Mouse (Mus musculus) gonadal fat pad, adult 2 months (tissue): ENCODE data around the gene Sco2. TPM values are rescaled to one million over a fixed set of nuclear protein-coding genes. Genes with fewer than 3 reads are reported as not detected.

ENCODE experiments used
- DNase-seq: peaks from one replicate; pipeline ENCODE4 v3.0.0-alpha.2; 2012; ENCODE audit warnings: low read depth
- polyA plus RNA-seq: library from polyadenylated mRNA; depleted of rRNA; stranded (reverse); fragments of >200 nt; gene quantifications from 2 replicates; pipeline ENCODE4 v1.2.3, GENCODE M21; 2012

The Sco2 gene
- polyA plus RNA-seq, 1 experiment = 29.8 TPM

- peak; percentile 28 for DNase-seq
These were observed 452 bp downstream of the Sco2 start for GRCm38 (mm10) chr15:89373027-89373761.

GRCm38 (mm10) chr15:89372536-89372935, 1.1 kb downstream of the Sco2 start:
- DNase-seq = no peak

GRCm38 (mm10) chr15:89372068-89372467, 1.6 kb downstream of the Sco2 start:
- DNase-seq = no peak

DNA sequence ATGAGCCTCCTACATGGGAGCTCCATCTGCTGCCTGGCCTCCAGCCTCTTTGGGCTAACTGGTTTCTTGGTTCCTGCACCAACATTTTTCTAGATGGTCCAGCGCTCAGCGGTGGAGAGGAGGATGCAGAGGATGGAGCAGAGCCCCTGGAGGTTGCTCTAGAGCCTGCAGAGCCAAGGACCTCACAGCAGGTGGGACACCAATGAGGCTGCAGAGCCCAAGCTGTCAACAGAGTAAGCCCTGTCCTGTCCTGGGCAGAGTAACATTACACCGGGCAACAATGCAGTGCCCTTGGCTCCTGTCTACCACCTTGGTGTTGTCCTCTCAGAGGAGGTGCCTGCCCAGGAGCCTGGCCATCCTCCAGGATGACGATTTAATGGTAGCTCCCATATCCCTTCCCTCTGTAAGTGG, 8.5 kb downstream of the Sco2 start:
- DNase-seq = no peak

DNA sequence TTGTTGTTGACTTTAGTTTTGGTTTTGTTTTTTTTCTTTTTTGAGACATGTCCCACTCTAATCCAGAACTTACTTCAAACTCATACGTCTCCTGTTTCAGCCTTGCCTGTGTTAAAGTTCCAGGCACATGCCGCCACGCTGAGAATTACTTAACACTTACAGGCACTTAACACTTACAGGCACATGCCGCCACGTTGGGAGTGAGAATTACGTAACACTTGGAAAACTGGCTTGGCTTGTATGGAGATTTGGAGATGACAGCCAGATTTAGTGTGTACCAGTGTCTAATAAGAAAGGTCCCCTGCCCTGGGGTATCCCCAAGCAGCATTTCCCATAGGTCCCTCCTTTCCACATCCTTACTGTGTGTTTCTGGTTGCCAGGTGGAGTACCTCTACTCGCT, 10.6 kb downstream of the Sco2 start:
- DNase-seq = peak; percentile 92

GRCm38 (mm10) chr15:89358784-89359183, 14.9 kb downstream of the Sco2 start:
- DNase-seq = no peak

- DNase-seq = peak; percentile 38
These were observed 17.3 kb downstream of the Sco2 start for GRCm38 (mm10) chr15:89356372-89356771.

- peak; percentile 47 for DNase-seq
These were observed 18.1 kb downstream of the Sco2 start, which contains the start of the genes Lmf2 and Ncaph2 for GRCm38 (mm10) chr15:89355241-89356187. Gene Lmf2 (minus strand): TSS chr15:89355659. Gene Ncaph2 (plus strand): TSS chr15:89355719.

DNA sequence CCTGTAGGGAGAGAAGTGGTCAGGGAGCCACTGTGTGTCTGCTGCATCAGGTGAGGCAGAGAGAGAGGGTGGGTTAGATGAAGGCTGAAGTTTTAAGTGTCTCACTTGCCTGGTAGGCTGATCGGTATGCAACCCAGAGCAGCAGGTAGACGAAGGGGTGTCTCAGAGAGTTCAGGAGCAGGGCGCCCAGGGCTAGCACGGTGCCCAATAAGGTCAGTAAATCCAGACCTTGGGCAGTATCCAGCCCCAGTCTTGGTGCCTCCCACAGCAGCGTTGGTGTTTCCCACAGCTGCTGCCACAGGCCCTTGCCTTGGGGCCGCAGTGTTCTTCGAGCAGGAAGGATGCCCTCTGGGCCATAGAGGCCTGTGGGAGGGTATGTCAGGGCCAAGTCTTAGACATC, 19.2 kb downstream of the Sco2 start:
- no peak for DNase-seq

DNA sequence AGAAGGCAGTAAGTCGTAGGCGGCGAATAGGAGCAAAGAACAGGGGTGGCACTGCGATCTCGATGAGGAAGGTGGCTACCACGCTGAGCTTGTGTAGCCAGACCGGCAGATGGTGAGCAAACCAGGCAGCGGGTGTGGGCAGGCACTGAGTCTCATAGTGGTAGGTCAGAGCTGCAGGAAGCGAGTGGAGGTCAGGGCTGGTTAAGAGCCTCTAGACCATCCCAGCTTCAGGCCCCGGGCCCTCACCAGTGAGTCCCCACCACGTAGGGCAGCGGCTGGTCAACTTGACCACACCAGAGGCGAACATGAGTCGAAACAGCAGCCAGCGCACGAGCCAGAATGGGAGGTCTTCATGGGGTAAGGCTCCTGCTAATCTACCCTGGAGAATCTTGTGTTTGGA, 19.8 kb downstream of the Sco2 start:
- no peak for DNase-seq

GRCm38 (mm10) chr15:89352795-89353194, 20.9 kb downstream of the Sco2 start:
- DNase-seq = no peak

DNA sequence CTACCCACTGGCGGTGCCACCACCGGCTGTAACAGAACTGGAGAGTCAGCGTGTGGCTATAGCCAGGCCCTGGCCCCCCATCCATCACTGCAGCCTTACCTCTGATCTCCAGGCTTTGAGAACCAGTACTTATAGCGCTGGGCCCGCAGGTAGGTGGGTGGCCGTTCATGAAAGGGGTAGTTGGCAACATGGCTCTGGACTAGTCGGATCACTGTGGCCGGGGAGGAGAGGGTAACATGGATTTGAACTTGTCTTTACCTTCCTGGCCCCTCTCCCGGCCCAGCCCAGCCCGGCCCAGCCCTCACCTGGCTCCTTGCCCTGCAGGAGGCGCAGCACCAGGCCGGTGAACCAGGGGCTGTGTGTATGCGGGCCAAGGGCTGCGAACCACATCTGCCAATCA, 21.6 kb downstream of the Sco2 start:
- no peak for DNase-seq

DNA sequence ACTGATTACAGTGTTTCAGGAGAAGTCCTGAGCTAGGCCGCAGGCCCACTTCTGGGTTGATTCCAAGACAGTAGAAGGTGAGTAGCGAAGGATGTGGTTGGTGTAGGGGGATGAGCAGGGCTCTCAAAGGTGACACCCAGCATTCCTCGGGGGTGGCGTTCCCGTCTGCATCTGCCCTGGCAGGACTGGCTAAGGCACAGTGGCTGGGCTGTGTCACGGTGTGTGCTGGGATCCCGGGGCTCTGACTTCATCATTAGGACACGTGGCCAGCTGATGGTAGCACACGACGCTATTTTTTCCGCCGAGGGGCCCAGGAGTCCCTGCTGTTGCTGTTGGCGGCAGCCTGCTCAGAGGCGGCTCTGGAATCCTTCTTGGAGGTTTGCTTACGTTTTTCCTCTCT, 22.3 kb downstream of the Sco2 start:
- DNase-seq = no peak

DNA sequence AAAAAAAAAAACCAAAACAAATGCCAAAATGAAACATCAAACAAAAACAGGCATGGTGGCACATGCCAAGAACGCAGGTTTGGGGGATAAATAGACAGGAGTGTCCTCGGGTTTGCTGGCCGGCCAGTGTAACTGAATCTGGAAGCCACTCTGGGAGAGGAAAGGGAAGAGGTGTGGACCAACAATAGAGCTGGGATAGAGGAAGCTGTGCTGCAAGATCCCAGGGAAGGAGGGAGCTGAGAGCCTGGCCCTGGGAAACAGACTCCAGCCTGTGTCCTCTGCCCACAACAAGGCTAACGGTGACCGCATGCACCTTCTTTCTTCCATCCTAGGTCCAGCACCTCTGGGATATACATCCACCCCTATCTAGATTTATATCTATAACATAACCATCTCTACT, 23.2 kb downstream of the Sco2 start:
- DNase-seq = no peak

DNA sequence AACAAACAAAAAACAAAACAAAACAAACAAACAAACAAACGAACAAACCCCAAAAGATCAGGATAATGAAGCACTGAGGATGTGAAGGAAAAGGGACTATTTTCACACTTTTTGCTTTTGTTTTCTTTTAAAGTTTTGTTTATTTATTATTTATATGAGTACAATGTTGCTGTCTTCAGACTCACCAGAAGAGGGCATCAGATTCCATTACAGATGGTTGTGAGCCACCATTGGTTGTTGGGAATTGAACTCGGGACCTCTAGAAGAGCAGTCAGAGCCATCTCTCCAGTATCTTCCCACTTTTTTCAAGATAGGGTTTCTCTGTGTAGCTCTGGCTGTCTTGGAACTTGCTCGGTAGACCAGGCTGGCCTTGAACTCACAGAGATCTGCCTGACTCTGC, 30.3 kb downstream of the Sco2 start:
- no peak for DNase-seq

DNA sequence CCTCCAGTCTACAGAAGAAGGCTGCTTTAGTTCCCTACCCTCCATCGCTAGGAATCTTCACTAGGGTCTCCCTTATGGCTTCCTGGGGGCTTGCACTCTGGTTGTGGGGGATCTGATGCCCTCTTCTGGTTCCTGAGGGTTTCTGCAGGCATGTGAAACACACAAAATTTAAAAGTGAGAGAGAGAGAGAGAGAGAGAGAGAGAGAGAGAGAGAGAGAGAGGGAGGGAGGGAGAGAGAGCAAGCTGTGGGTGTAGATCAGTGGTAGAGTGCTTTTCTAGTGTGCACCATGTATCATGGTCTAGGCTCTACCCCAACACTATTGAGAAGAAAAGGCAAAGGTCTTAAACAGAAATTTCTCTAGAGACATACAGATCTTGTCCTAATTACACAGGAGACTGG, 32.0 kb downstream of the Sco2 start:
- DNase-seq = no peak

DNA sequence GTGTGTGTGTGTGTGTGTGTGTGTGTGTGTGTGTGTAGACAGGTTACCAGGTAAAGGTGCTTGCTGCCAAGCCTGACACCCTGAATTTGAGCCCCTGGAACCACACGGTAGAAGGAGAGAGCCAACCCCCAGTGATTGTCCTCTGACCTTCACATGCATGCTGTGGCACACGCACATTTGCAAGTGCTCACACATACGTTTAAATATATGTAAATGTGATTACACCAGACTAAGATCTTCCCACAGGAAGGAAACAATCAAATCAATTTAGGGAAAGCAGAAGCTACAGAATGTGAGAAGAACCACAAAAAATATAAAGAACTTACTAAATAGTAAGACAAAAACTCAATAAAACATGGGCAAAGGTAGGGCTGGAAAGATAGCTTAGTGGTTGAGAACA, 33.5 kb downstream of the Sco2 start:
- no peak for DNase-seq

DNA sequence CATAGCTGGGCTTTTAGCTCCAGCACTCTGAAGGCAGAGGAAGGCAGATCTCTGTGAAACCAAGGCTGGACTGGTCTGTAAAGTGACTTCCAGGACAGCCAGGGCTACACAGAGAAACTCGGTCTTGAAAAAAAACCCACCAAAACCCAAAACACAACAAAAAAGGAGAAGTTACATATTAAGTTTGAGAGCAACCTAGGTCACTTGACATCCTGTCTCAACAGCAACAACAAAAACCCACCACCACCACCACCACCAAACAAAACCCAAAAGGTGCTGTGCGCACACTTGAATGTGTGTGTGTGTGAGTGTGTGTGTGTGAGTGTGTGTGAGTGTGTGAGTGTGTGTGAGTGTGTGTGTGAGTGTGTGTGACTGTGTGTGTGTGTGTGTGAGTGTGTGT, 34.0 kb downstream of the Sco2 start:
- DNase-seq = no peak

DNA sequence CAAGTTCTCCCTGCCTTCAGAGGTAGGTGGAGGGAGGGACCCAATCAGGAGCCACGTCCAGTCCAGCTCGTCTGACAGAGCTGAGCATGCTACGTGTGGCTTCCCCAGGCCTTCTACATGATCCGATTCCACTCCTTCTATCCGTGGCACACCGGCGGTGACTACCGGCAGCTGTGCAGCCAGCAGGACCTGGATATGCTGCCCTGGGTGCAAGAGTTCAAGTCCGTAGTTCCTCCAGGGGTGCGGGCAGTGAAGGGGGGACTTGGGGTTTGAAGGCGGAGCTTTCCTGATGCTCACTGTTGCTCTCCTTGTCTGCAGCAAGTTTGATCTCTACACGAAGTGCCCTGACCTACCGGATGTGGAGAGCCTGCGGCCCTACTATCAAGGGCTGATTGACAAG, 37.2 kb downstream of the Sco2 start:
- DNase-seq = no peak

DNA sequence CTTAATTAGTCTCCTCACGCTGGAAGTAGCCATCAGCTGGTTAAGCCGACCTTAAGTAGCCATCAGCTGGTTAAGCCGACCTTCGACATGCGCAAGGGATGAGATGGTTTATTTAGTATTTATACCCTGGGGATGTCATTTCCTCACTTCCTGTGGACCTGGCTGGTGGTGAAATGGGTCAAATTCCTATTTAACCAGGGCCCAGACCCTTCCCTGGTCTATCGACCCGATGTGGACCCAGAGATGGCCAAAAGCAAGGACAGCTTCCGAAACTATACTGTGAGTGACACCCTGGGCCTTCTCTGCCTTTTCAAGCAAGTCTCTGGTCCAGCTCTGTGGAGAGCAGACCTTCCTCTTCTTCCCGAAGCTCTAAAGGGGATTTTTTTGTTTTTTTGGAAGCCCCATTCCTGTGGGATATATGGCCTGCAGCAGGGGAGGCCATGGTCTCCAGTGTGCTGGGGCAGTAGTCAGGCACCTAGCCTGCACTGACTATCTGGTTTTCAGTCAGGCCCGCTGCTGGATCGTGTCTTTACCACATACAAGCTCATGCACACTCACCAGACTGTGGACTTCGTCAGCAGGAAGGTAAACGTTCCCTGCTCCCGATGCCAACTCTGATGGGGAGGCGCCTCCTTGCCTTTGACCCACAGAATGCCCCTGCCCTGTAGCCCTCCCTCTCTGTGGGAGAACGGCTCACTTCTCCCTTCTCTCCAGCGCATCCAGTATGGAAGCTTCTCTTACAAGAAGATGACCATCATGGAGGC, 38.7 kb downstream of the Sco2 start:
- DNase-seq = no peak

- no peak for DNase-seq
These were observed 39.4 kb downstream of the Sco2 start, which contains the start of gene Miox for GRCm38 (mm10) chr15:89334271-89334670. Gene Miox (plus strand): TSS chr15:89334398.

- no peak for DNase-seq
These were observed 47.2 kb downstream of the Sco2 start for GRCm38 (mm10) chr15:89326441-89326840.
